Mouse (Mus musculus): ENCODE results near the gene Lgi1. TPM values are rescaled to one million over a fixed set of nuclear protein-coding genes. Genes with fewer than 3 reads are reported as not detected.

Gene Lgi1
- polyA plus RNA-seq, 2 experiments: 0.03 TPM; not detected in 1

- no peak for DNase-seq (ENCODE audit: low read depth in 3 of 3, low spot score in 3 of 3)
- no peaks in the 10 kb centered on the region for H3K27me3 ChIP-seq (ENCODE audit: control insufficient read depth, insufficient read depth, low read length)
- H3K4me2 ChIP-seq (ENCODE audit: low read depth): no peak overlapping the region
- ATAC-seq (ENCODE audit: insufficient read depth): no peak
- TF ChIP-seq CTCF (IDR thresholded peaks at IDR 0.05; ENCODE audit: low read depth) (no peak), EP300 (IDR thresholded peaks at IDR 0.05; ENCODE audit: low read depth) (no peak)
- no peak overlapping the region for H3K4me3 ChIP-seq (ENCODE audit: insufficient read depth in 1 of 2, low read depth in 2 of 2, low read length in 2 of 2)
- H3K27ac ChIP-seq: no peak overlapping the region
- 0 out of 4 replicates have a peak, but pooled peaks cover 0 to 1% of the 10 kb centered on the region in 2 experiments for H3K4me1 ChIP-seq (replicated peaks; ENCODE audit: control insufficient read depth in 2 of 2, insufficient read depth in 2 of 2, low read length in 1 of 2)
- H3K9ac ChIP-seq (replicated peaks): no peak overlapping the region
- 61% methylated on average over 7 of the region's 7 CpGs for WGBS (ENCODE audit: insufficient replicate concordance)
- H3K36me3 ChIP-seq (replicated peaks; ENCODE audit: control insufficient read depth, insufficient read depth, low read depth): no peaks in the 10 kb centered on the region
- no peaks in the 10 kb centered on the region for H3K9me3 ChIP-seq (ENCODE audit: control insufficient read depth, low read length)
Observed at GRCm38 (mm10) chr19:38246177-38246622, 18.1 kb upstream of the Lgi1 start.

- H3K27me3 ChIP-seq (ENCODE audit: control insufficient read depth, insufficient read depth, low read length): no peaks in the 10 kb centered on the region
- no peak overlapping the region for H3K9ac ChIP-seq (replicated peaks)
- ATAC-seq (ENCODE audit: insufficient read depth) (no peak), DNase-seq (ENCODE audit: low read depth in 3 of 3, low spot score in 3 of 3) (no peak)
- no peaks in the 10 kb centered on the region for H3K36me3 ChIP-seq (replicated peaks; ENCODE audit: control insufficient read depth, insufficient read depth, low read depth)
- WGBS (ENCODE audit: insufficient replicate concordance): 64% methylated on average over 8 of the region's 8 CpGs
- H3K9me3 ChIP-seq (ENCODE audit: control insufficient read depth, low read length): no peaks in the 10 kb centered on the region
- H3K27ac ChIP-seq: no peak overlapping the region
- no peak overlapping the region for H3K4me2 ChIP-seq (ENCODE audit: low read depth)
- TF ChIP-seq CTCF (IDR thresholded peaks at IDR 0.05; ENCODE audit: low read depth) (no peak), EP300 (IDR thresholded peaks at IDR 0.05; ENCODE audit: low read depth) (no peak)
- H3K4me3 ChIP-seq (ENCODE audit: insufficient read depth in 1 of 2, low read depth in 2 of 2, low read length in 2 of 2): no peak overlapping the region
- H3K4me1 ChIP-seq (replicated peaks; ENCODE audit: control insufficient read depth in 2 of 2, insufficient read depth in 2 of 2, low read length in 1 of 2): 0 out of 4 replicates have a peak, but pooled peaks cover 0 to 2% of the 10 kb centered on the region in 2 experiments
Observed at GRCm38 (mm10) chr19:38249627-38250026, 14.7 kb upstream of the Lgi1 start.

DNA sequence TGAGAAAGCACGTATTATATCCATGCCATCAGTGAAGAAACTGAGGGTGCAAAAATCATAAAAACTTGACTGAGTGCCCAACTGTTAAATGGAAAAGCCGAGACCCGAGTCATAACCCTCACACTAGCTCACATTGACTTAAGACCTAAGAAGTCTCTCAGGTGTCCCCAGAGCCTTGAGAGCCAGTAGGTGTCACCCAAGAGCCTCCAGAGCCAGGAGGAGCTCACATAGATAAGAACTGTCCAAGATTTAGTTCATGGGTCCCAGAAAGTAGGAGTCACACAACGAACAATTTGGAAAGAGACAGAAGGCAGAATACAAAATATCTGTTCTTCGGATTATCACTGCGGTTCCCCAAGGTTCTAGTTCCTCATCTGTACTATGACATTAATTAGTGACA, 10.5 kb upstream of the Lgi1 start:
- DNase-seq (ENCODE audit: low read depth in 3 of 3, low spot score in 3 of 3) (no peak), ATAC-seq (ENCODE audit: insufficient read depth) (no peak)
- Histone ChIP-seq H3K4me1 (replicated peaks; ENCODE audit: control insufficient read depth in 2 of 2, insufficient read depth in 2 of 2, low read length in 1 of 2) (0 out of 4 replicates have a peak, but pooled peaks cover 0 to 2% of the 10 kb centered on the region in 2 experiments), H3K9ac (replicated peaks) (no peak overlapping the region), H3K9me3 (ENCODE audit: control insufficient read depth, low read length) (no peaks in the 10 kb centered on the region), H3K36me3 (replicated peaks; ENCODE audit: control insufficient read depth, insufficient read depth, low read depth) (no peaks in the 10 kb centered on the region), H3K27me3 (ENCODE audit: control insufficient read depth, insufficient read depth, low read length) (no peaks in the 10 kb centered on the region), H3K4me2 (ENCODE audit: low read depth) (no peak overlapping the region), H3K27ac (no peak overlapping the region), H3K4me3 (ENCODE audit: insufficient read depth in 1 of 2, low read depth in 2 of 2, low read length in 2 of 2) (no peak overlapping the region)
- 40% methylated on average over 6 of the region's 6 CpGs for WGBS (ENCODE audit: insufficient replicate concordance)
- TF ChIP-seq EP300 (IDR thresholded peaks at IDR 0.05; ENCODE audit: low read depth) (no peak), CTCF (IDR thresholded peaks at IDR 0.05; ENCODE audit: low read depth) (peak; percentile 45)

DNA sequence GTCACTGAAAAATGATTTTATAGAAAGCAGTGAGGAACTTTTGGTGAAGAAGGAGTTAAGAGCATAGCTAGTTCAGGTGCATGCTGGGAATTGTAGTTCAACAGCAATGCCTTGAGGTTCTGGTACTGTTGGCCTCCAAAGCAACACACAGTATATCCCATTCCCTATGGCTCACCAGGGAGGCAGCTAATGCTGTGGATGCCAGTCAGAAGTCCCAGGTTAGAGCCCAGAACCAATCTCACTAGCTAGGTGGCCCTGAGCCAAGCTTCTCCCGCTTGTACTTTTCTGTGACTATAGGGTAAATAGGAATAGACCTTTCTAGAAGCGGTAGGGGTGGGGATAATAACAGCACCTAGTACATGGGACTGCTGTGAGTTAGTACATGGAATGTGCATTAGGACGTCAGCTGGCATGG, 5.7 kb upstream of the Lgi1 start:
- Histone ChIP-seq H3K9me3 (ENCODE audit: control insufficient read depth, low read length) (no peaks in the 10 kb centered on the region), H3K27me3 (ENCODE audit: control insufficient read depth, insufficient read depth, low read length) (peaks cover under 1% of the 10 kb centered on the region), H3K4me1 (replicated peaks; ENCODE audit: control insufficient read depth in 2 of 2, insufficient read depth in 2 of 2, low read length in 1 of 2) (no peaks in the 10 kb centered on the region), H3K27ac (no peak overlapping the region), H3K9ac (replicated peaks) (no peak overlapping the region), H3K4me2 (ENCODE audit: low read depth) (no peak overlapping the region), H3K36me3 (replicated peaks; ENCODE audit: control insufficient read depth, insufficient read depth, low read depth) (no peaks in the 10 kb centered on the region), H3K4me3 (ENCODE audit: insufficient read depth in 1 of 2, low read depth in 2 of 2, low read length in 2 of 2) (no peak overlapping the region)
- WGBS (ENCODE audit: insufficient replicate concordance): 64% methylated on average over 3 of the region's 3 CpGs
- no peak for DNase-seq (ENCODE audit: low read depth in 3 of 3, low spot score in 3 of 3)
- no peak for ATAC-seq (ENCODE audit: insufficient read depth)
- no peak for TF ChIP-seq EP300 (IDR thresholded peaks at IDR 0.05; ENCODE audit: low read depth)
- TF ChIP-seq CTCF (IDR thresholded peaks at IDR 0.05; ENCODE audit: low read depth): no peak

- TF ChIP-seq EP300 (IDR thresholded peaks at IDR 0.05; ENCODE audit: low read depth): no peak
- no peak for TF ChIP-seq CTCF (IDR thresholded peaks at IDR 0.05; ENCODE audit: low read depth)
- 53% methylated on average over 3 of the region's 3 CpGs for WGBS (ENCODE audit: insufficient replicate concordance)
- ATAC-seq (ENCODE audit: insufficient read depth) (no peak), DNase-seq (ENCODE audit: low read depth in 3 of 3, low spot score in 3 of 3) (no peak)
- no peak overlapping the region for H3K9ac ChIP-seq (replicated peaks)
- H3K27me3 ChIP-seq (ENCODE audit: control insufficient read depth, insufficient read depth, low read length): peaks cover 3% of the 10 kb centered on the region
- no peaks in the 10 kb centered on the region for H3K9me3 ChIP-seq (ENCODE audit: control insufficient read depth, low read length)
- H3K36me3 ChIP-seq (replicated peaks; ENCODE audit: control insufficient read depth, insufficient read depth, low read depth): no peaks in the 10 kb centered on the region
- H3K27ac ChIP-seq: no peak overlapping the region
- H3K4me1 ChIP-seq (replicated peaks; ENCODE audit: control insufficient read depth in 2 of 2, insufficient read depth in 2 of 2, low read length in 1 of 2): no peaks in the 10 kb centered on the region
- no peak overlapping the region for H3K4me2 ChIP-seq (ENCODE audit: low read depth)
- no peak overlapping the region for H3K4me3 ChIP-seq (ENCODE audit: insufficient read depth in 1 of 2, low read depth in 2 of 2, low read length in 2 of 2)
Observed at GRCm38 (mm10) chr19:38259436-38259835, 4.9 kb upstream of the Lgi1 start.

Measured in liver, embryonic 14.5 days (tissue).